Mouse (Mus musculus) heart, adult 2 months (tissue): ENCODE data around the gene Cep250.

Source experiments
- CTCF ChIP-seq: fragments of 200-600 bp; IDR thresholded peaks from 2 replicates; pipeline ENCODE4 v1.8.1; 2022; ENCODE audit warnings: antibody characterized with exemption, mild to moderate bottlenecking, moderate library complexity
- EP300 ChIP-seq: fragments of 200-500 bp; IDR thresholded peaks from 2 replicates; pipeline ENCODE4 v1.6.1; 2011; ENCODE audit warnings: low read depth, low read length, control low read depth; ENCODE audit not compliant: insufficient read depth
- POLR2A ChIP-seq: fragments of 200-500 bp; IDR thresholded peaks from 2 replicates; pipeline ENCODE4 v1.6.1; 2011; ENCODE audit warnings: mild to moderate bottlenecking, low read depth, low read length, control low read depth; ENCODE audit not compliant: insufficient read depth

DNA sequence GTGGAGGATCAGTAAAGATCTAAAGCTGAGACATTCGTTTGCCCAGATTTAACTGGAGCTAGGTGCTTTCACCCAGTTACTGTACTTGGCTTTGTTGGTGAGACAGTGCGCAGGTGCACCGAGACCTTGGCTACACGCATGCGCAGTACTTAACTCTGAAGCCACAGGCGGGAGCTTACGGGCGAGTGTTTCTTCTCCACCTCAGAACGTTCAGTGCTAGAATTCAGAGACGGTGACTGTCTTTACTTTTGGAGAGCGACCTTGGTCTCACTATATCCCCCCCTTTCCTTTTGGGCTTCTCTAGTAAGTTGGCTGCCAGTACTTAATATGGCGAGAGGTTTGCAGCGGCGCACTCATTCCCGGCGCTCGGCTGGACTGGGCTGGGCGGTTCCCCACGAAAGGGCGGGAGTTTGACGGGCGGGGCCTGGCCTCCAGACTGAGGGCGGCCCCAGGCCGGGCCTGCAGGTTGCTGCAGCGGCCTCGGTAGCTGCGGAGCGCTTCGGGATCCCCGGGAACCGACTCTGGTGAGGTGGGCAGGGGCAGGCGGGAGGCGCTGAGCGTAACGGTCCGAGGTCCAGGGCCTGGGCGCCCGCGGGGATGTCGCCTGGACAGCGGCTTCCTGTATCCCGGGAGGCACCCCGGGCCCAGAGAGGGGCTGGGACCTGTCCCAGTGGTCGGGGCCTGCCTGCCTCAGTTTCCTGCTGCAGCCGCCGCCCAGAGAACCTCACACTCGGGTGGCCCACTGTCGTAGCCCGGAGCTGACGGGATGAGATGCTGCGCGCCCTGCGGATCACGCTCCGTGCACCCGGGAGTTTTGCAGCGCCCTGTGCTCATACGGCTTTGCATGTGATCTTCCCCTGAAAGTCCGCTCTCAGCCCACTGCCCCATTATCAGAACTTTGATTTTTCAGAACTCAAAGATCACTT lies at the start of gene Cep250:
- 0 out of 2 replicates have a peak, but pooled peaks have one; percentile 12 for TF ChIP-seq CTCF
- peak; percentile 77 for TF ChIP-seq POLR2A
- peak; percentile 35; the same call in 1 of the 2 replicates for TF ChIP-seq EP300
